Mouse (Mus musculus): ENCODE results near the gene Capg. TPM values are rescaled to one million over a fixed set of nuclear protein-coding genes. Genes with fewer than 3 reads are reported as not detected.

Capg gene
- polyA plus RNA-seq, 1 experiment from 2014 or later, result 4.7 TPM

GRCm38 (mm10) chr6:72600771-72601170 lies 56.6 kb downstream of the Capg start:
- Histone ChIP-seq H3K4me1 (peaks cover 21% of the 10 kb centered on the region), H3K4me2 (no peak overlapping the region), H3K36me3 (ENCODE audit: poor library complexity, severe bottlenecking) (peaks cover 21% of the 10 kb centered on the region), H3K27me3 (no peaks in the 10 kb centered on the region), H3K27ac (no peak overlapping the region), H3K9ac (no peak overlapping the region), H3K9me3 (replicated peaks) (no peaks in the 10 kb centered on the region), H3K4me3 (no peak overlapping the region)
- 85% methylated on average over 12 of the region's 12 CpGs for WGBS
- no peak for ATAC-seq

- H3K27me3 ChIP-seq, result no peaks in the 10 kb centered on the region
- no peak overlapping the region for H3K9ac ChIP-seq
- H3K4me3 ChIP-seq, result no peak overlapping the region
- no peak overlapping the region for H3K27ac ChIP-seq
- WGBS, result 59% methylated on average over 1 of the region's 1 CpGs
- peaks cover 21% of the 10 kb centered on the region for H3K4me1 ChIP-seq
- no peak overlapping the region for H3K4me2 ChIP-seq
- H3K36me3 ChIP-seq (ENCODE audit: poor library complexity, severe bottlenecking), result peaks cover 31% of the 10 kb centered on the region
- no peaks in the 10 kb centered on the region for H3K9me3 ChIP-seq (replicated peaks)
- no peak for ATAC-seq
Measured at GRCm38 (mm10) chr6:72601732-72602131, 57.5 kb downstream of the Capg start.

GRCm38 (mm10) chr6:72604066-72604465 lies 59.9 kb downstream of the Capg start:
- H3K4me2 ChIP-seq, result no peak overlapping the region
- H3K4me1 ChIP-seq, result peaks cover 4% of the 10 kb centered on the region
- no peaks in the 10 kb centered on the region for H3K27me3 ChIP-seq
- H3K4me3 ChIP-seq, result no peak overlapping the region
- no peak overlapping the region for H3K27ac ChIP-seq
- ATAC-seq, result no peak
- H3K9ac ChIP-seq, result no peak overlapping the region
- H3K36me3 ChIP-seq (ENCODE audit: poor library complexity, severe bottlenecking), result peaks cover 51% of the 10 kb centered on the region
- 95% methylated on average over 2 of the region's 2 CpGs for WGBS
- no peaks in the 10 kb centered on the region for H3K9me3 ChIP-seq (replicated peaks)

DNA sequence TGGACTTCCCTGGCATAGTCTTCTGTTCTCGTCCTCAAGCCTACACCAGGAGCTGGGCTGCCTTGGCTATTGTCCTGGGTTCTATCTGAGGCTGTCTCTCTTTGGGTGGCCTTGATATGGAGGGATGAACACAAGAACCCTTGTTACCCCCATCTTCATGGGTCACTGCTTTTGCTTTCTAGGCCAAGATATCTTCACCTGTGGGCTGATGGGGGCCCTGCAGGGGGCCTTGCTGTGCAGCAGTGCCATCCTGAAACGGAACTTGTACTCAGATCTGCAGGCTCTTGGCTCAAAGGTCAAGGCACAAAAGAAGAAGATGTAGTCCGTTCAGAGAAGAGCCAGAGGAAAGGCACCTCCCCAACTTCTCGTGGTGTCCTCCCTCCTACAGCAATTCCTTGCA lies 62.9 kb downstream of the Capg start:
- H3K27ac ChIP-seq, result no peak overlapping the region
- ATAC-seq, result no peak
- no peaks in the 10 kb centered on the region for H3K27me3 ChIP-seq
- H3K4me1 ChIP-seq, result no peaks in the 10 kb centered on the region
- H3K9ac ChIP-seq, result no peak overlapping the region
- WGBS, result 76% methylated on average over 4 of the region's 4 CpGs
- H3K36me3 ChIP-seq (ENCODE audit: poor library complexity, severe bottlenecking), result peaks cover 80% of the 10 kb centered on the region
- H3K9me3 ChIP-seq (replicated peaks), result no peaks in the 10 kb centered on the region
- H3K4me2 ChIP-seq, result no peak overlapping the region
- no peak overlapping the region for H3K4me3 ChIP-seq

GRCm38 (mm10) chr6:72607676-72608075 lies 63.5 kb downstream of the Capg start:
- Histone ChIP-seq H3K27ac (no peak overlapping the region), H3K4me1 (no peaks in the 10 kb centered on the region), H3K9me3 (replicated peaks) (no peaks in the 10 kb centered on the region), H3K27me3 (no peaks in the 10 kb centered on the region), H3K36me3 (ENCODE audit: poor library complexity, severe bottlenecking) (peaks cover 83% of the 10 kb centered on the region), H3K9ac (no peak overlapping the region), H3K4me2 (no peak overlapping the region), H3K4me3 (no peak overlapping the region)
- WGBS, result 92% methylated on average over 5 of the region's 5 CpGs
- no peak for ATAC-seq

GRCm38 (mm10) chr6:72608662-72609184 lies 64.5 kb downstream of the Capg start:
- H3K4me1 ChIP-seq, result peaks cover 6% of the 10 kb centered on the region
- no peak overlapping the region for H3K4me3 ChIP-seq
- peaks cover 87% of the 10 kb centered on the region for H3K36me3 ChIP-seq (ENCODE audit: poor library complexity, severe bottlenecking)
- H3K4me2 ChIP-seq, result no peak overlapping the region
- H3K27ac ChIP-seq, result no peak overlapping the region
- H3K9me3 ChIP-seq (replicated peaks), result no peaks in the 10 kb centered on the region
- WGBS, result 89% methylated on average over 4 of the region's 4 CpGs
- ATAC-seq, result no peak
- H3K27me3 ChIP-seq, result no peaks in the 10 kb centered on the region
- no peak overlapping the region for H3K9ac ChIP-seq

- Histone ChIP-seq H3K4me1 (peaks cover 21% of the 10 kb centered on the region), H3K4me3 (no peak overlapping the region), H3K9me3 (replicated peaks) (no peaks in the 10 kb centered on the region), H3K36me3 (ENCODE audit: poor library complexity, severe bottlenecking) (peaks cover 78% of the 10 kb centered on the region), H3K4me2 (no peak overlapping the region), H3K27ac (no peak overlapping the region), H3K27me3 (no peaks in the 10 kb centered on the region), H3K9ac (no peak overlapping the region)
- ATAC-seq, result no peak
- WGBS, result 87% methylated on average over 4 of the region's 4 CpGs
Measured at GRCm38 (mm10) chr6:72610261-72610660, 66.1 kb downstream of the Capg start.

Other genes with a start within 250 kb of the Capg start
- gene Sftpb, start 239.8 kb upstream of the Capg start, polyA plus RNA-seq (2015; fragmentation: Nextera tagmentation; extraction: Ambion mirVana), result not detected in 2 replicates
- gene Usp39, start 199.2 kb upstream of the Capg start, polyA plus RNA-seq (2015; fragmentation: Nextera tagmentation; extraction: Ambion mirVana), result 61.9 and 64.8 TPM in 2 replicates
- 27.2 and 28.2 TPM in 2 replicates for gene 0610030E20Rik, start 197.1 kb upstream of the Capg start, polyA plus RNA-seq (2015; fragmentation: Nextera tagmentation; extraction: Ambion mirVana)
- 6.9 and 7.3 TPM in 2 replicates for gene Tmem150a, start 188.9 kb upstream of the Capg start, polyA plus RNA-seq (2015; fragmentation: Nextera tagmentation; extraction: Ambion mirVana)
- gene Rnf181, start 177.4 kb upstream of the Capg start, polyA plus RNA-seq (2015; fragmentation: Nextera tagmentation; extraction: Ambion mirVana), result 122 and 125 TPM in 2 replicates
- 7.0 and 10.1 TPM in 2 replicates for gene Vamp5, start 163.9 kb upstream of the Capg start, polyA plus RNA-seq (2015; fragmentation: Nextera tagmentation; extraction: Ambion mirVana)
- gene Vamp8, start 153.7 kb upstream of the Capg start, polyA plus RNA-seq (2015; fragmentation: Nextera tagmentation; extraction: Ambion mirVana), result 16.8 and 21.3 TPM in 2 replicates
- 12.7 and 13.8 TPM in 2 replicates for gene Ggcx, start 130.1 kb upstream of the Capg start, polyA plus RNA-seq (2015; fragmentation: Nextera tagmentation; extraction: Ambion mirVana)
- 402 and 460 TPM in 2 replicates for gene Mat2a, start 104.8 kb upstream of the Capg start, polyA plus RNA-seq (2015; fragmentation: Nextera tagmentation; extraction: Ambion mirVana)
- 0.62 and 0.89 TPM in 2 replicates for gene Sh2d6, start 22.7 kb upstream of the Capg start, polyA plus RNA-seq (2015; fragmentation: Nextera tagmentation; extraction: Ambion mirVana)
- 14.1 and 14.8 TPM in 2 replicates for gene Elmod3, start 54.0 kb downstream of the Capg start, polyA plus RNA-seq (2015; fragmentation: Nextera tagmentation; extraction: Ambion mirVana)
- 3.6 and 5.5 TPM in 2 replicates for gene Retsat, start 54.1 kb downstream of the Capg start, polyA plus RNA-seq (2015; fragmentation: Nextera tagmentation; extraction: Ambion mirVana)
- gene Tgoln1, start 72.6 kb downstream of the Capg start, polyA plus RNA-seq (2015; fragmentation: Nextera tagmentation; extraction: Ambion mirVana), result 28.8 and 32.0 TPM in 2 replicates
- 13.5 and 13.8 TPM in 2 replicates for gene Tcf7l1, start 244.9 kb downstream of the Capg start, polyA plus RNA-seq (2015; fragmentation: Nextera tagmentation; extraction: Ambion mirVana)

Data from forebrain, embryonic 13.5 days (tissue).